Mouse (Mus musculus): Measurements from ENCODE around the gene Cd247. TPM values are rescaled to one million over a fixed set of nuclear protein-coding genes. Genes with fewer than 3 reads are reported as not detected.
A peak's percentile ranks its signal among the peaks of the same experiment; 100 is the strongest.

Gene Cd247
- polyA plus RNA-seq, 1 experiment: 0.21 TPM

DNA sequence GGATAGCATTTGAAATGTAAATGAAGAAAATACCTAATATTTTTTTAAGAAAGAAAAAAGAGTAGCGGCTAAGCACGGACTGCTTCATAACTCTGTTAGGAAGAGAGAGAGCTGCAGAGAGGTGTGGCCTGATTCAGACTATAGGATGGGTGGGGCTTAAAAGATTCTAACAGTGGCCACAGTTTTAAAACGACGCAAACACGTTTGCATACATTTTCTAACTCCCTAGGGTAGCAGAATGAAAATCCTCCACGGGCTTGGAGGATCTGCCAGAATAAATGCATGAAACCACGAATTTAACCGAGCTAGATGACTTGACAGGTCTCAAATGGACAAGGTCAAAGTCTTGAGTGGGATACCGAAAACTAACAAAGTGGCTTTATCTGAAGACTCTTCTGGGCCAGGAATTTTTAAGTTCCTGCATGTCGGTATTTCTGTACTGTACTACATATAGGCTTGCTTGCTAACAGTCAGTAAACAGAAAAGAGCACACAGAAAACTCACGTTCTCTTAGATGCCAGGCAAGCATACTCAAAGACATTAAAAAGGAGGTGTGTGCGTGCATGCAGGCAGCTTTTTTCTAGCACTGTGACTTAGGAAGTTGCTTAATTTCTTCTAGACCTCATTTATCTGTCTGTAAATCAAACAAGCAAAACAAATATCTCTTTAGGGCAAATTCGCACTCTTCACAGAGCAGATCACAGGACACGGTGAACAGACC is 25.4 kb upstream of the Cd247 start:
- peaks cover 3% of the 10 kb centered on the region; the same call in 1 of the 2 replicates for H3K4me1 ChIP-seq (ENCODE audit: control insufficient read depth, insufficient read depth, low read length)
- peak overlapping the region; percentile 78; the same call in 1 of the 2 replicates for H3K4me3 ChIP-seq (ENCODE audit: insufficient read depth, low read length)
- TF ChIP-seq CTCF (IDR thresholded peaks at IDR 0.05; ENCODE audit: extremely low read depth, insufficient read depth, low read length): no peak
- no peak for TF ChIP-seq POLR2A (IDR thresholded peaks at IDR 0.05; ENCODE audit: extremely low read depth, insufficient read depth, low read length)
- H3K27ac ChIP-seq (ENCODE audit: insufficient read depth, low read length): no peak overlapping the region

- no peak within 1 kb of the TSS for H3K27ac ChIP-seq (ENCODE audit: insufficient read depth, low read length)
Measured at GRCm38 (mm10) chr1:165763635-165764372, 24.7 kb upstream of the Cd247 start, which contains the start of gene Creg1. TSS of gene Creg1 (plus strand) at chr1:165763746.

GRCm38 (mm10) chr1:165764571-165764970 is 23.9 kb upstream of the Cd247 start:
- no peak for TF ChIP-seq POLR2A (IDR thresholded peaks at IDR 0.05; ENCODE audit: extremely low read depth, insufficient read depth, low read length)
- no peak for TF ChIP-seq CTCF (IDR thresholded peaks at IDR 0.05; ENCODE audit: extremely low read depth, insufficient read depth, low read length)
- Histone ChIP-seq H3K4me3 (ENCODE audit: insufficient read depth, low read length) (peak overlapping the region; percentile 78), H3K4me1 (ENCODE audit: control insufficient read depth, insufficient read depth, low read length) (peaks cover 3% of the 10 kb centered on the region; the same call in 1 of the 2 replicates), H3K27ac (ENCODE audit: insufficient read depth, low read length) (no peak overlapping the region)

More at GRCm38 (mm10) chr1:165763635-165764372, 24.7 kb upstream of the Cd247 start, which contains the start of gene Creg1:
- Histone ChIP-seq H3K4me3 (ENCODE audit: insufficient read depth, low read length) (peak within 1 kb of the TSS; percentile 78), H3K4me1 (ENCODE audit: control insufficient read depth, insufficient read depth, low read length) (peaks cover 3% of the 10 kb centered on the region; the same call in 1 of the 2 replicates)
- peak; percentile 98 for TF ChIP-seq POLR2A (IDR thresholded peaks at IDR 0.05; ENCODE audit: extremely low read depth, insufficient read depth, low read length)
- TF ChIP-seq CTCF (IDR thresholded peaks at IDR 0.05; ENCODE audit: extremely low read depth, insufficient read depth, low read length): no peak

DNA sequence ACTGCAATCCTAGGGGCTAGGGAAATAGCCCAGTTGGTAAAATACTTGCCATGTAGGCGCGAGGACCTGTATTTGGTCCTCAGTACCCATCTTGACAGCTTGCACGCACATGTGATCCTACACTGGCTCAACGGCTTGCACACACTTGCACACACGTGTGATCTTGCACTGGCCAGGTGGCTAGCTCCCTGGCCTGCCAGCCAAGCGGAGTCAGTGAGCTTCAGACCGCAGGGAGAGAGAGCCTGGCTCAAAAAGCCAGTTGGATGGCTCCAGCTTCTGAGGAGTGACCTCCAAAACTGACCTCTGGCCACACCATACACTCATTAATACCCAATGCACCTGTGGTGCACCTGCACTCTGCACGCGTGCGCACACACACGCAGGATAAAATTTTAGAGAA is 23.4 kb upstream of the Cd247 start:
- no peak for TF ChIP-seq CTCF (IDR thresholded peaks at IDR 0.05; ENCODE audit: extremely low read depth, insufficient read depth, low read length)
- no peak overlapping the region for H3K4me3 ChIP-seq (ENCODE audit: insufficient read depth, low read length)
- H3K4me1 ChIP-seq (ENCODE audit: control insufficient read depth, insufficient read depth, low read length): peaks cover 3% of the 10 kb centered on the region; the same call in 1 of the 2 replicates
- no peak overlapping the region for H3K27ac ChIP-seq (ENCODE audit: insufficient read depth, low read length)

DNA sequence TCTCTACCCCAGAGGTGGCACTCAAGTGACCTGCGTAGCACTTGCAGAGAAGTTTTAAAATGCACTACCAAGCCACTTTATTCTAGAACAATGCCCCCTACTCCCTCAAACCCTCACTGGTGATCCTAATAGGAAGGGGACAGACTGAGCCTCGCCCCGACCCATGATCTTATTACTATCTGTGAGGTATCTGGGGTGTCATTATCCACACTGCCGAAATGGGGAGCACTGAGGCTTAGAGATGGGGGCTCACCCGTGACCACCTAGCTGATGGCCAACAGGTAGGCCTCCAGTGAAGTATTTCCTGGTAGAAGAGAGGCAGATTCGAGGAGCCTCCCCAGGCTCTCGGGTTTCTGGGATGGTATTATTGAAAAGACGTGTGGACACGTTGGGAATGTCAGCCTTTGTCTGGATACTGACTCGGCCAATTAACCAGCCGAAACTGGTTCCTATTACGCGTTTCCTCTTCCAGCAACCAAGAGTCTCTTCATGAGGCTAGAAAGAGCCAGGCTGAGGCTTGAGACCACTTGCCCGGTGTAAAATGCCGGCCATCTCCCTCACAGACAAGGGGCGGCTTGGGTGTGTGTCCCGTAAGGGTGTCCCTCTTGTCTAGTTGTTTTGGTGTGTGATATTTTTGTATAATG is 22.7 kb upstream of the Cd247 start:
- TF ChIP-seq CTCF (IDR thresholded peaks at IDR 0.05; ENCODE audit: extremely low read depth, insufficient read depth, low read length) (no peak), POLR2A (IDR thresholded peaks at IDR 0.05; ENCODE audit: extremely low read depth, insufficient read depth, low read length) (no peak)
- Histone ChIP-seq H3K4me1 (ENCODE audit: control insufficient read depth, insufficient read depth, low read length) (peaks cover 3% of the 10 kb centered on the region; the same call in 1 of the 2 replicates), H3K27ac (ENCODE audit: insufficient read depth, low read length) (no peak overlapping the region), H3K4me3 (ENCODE audit: insufficient read depth, low read length) (no peak overlapping the region)

DNA sequence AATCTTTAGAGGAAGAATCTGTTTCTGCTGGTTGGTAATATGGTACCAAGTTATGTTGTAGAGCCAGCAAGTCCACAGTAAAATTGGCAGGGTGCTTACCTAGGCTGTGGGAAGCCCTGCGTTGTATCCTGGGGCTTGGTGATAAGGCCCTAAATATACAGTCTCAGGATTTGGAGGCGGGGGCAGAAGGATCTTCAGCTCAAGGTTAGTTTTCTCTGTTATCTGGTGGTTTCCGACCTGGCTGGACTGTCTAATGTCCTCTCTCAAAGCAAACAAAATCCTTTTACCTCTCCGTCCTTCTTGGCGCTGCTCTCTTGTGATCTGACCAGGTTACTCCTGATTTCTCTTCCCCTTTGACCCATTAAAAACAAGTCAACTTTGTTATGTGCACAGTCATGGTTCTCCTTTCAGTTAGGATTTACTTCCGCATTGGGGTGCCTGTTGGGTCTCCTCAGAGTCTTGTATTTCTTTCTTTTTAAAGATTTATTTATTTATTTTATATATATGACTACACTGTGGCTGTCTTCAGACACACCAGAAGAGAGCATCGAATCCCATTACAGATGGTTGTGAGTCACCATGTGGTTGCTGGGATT is 22.1 kb upstream of the Cd247 start:
- no peak for TF ChIP-seq POLR2A (IDR thresholded peaks at IDR 0.05; ENCODE audit: extremely low read depth, insufficient read depth, low read length)
- TF ChIP-seq CTCF (IDR thresholded peaks at IDR 0.05; ENCODE audit: extremely low read depth, insufficient read depth, low read length): no peak
- H3K4me1 ChIP-seq (ENCODE audit: control insufficient read depth, insufficient read depth, low read length): peaks cover 3% of the 10 kb centered on the region; the same call in 1 of the 2 replicates
- H3K27ac ChIP-seq (ENCODE audit: insufficient read depth, low read length): no peak overlapping the region
- no peak overlapping the region for H3K4me3 ChIP-seq (ENCODE audit: insufficient read depth, low read length)

GRCm38 (mm10) chr1:165768894-165769512 is 19.5 kb upstream of the Cd247 start:
- H3K27ac ChIP-seq (ENCODE audit: insufficient read depth, low read length): no peak overlapping the region
- TF ChIP-seq POLR2A (IDR thresholded peaks at IDR 0.05; ENCODE audit: extremely low read depth, insufficient read depth, low read length) (no peak), CTCF (IDR thresholded peaks at IDR 0.05; ENCODE audit: extremely low read depth, insufficient read depth, low read length) (no peak)
- peaks cover 3% of the 10 kb centered on the region; the same call in 1 of the 2 replicates for H3K4me1 ChIP-seq (ENCODE audit: control insufficient read depth, insufficient read depth, low read length)
- no peak overlapping the region for H3K4me3 ChIP-seq (ENCODE audit: insufficient read depth, low read length)

DNA sequence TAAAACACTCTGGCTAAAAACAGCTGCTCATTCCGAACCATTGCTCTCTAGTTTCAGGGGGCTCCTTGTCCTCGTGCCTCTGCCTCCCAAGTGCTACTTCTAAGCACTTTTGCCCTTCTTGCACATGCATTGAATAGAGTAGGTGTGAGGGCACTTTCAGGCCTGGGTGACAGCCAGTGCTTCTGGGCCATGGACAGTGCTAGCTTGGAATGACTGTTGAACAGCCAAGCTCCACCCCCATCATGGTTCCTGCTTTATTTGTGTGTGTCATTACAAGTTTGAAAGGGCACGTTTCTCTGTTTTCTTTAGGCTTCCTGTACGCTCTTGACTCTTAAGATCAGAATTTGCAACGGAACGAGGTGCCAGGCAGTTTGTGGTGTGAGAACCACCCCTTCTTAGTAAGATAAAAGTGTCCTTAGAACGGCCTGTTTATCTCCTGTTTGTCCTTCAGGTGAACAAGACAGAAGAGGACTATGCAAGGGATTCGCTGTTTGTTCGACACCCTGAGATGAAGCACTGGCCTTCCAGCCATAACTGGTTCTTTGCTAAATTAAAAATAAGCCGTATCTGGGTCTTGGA is 18.2 kb upstream of the Cd247 start:
- no peak for TF ChIP-seq CTCF (IDR thresholded peaks at IDR 0.05; ENCODE audit: extremely low read depth, insufficient read depth, low read length)
- no peak for TF ChIP-seq POLR2A (IDR thresholded peaks at IDR 0.05; ENCODE audit: extremely low read depth, insufficient read depth, low read length)
- H3K4me1 ChIP-seq (ENCODE audit: control insufficient read depth, insufficient read depth, low read length): no peaks in the 10 kb centered on the region
- no peak overlapping the region for H3K4me3 ChIP-seq (ENCODE audit: insufficient read depth, low read length)
- no peak overlapping the region for H3K27ac ChIP-seq (ENCODE audit: insufficient read depth, low read length)

All from cortical plate, adult 2 months (tissue).